Mouse (Mus musculus) hindbrain, embryonic 12.5 days (tissue): Measurements from ENCODE around the gene Olfr656. TPM values are rescaled to one million over a fixed set of nuclear protein-coding genes. Genes with fewer than 3 reads are reported as not detected.

Experiments
- polyA plus RNA-seq: library from polyadenylated mRNA; unstranded; fragments of >200 nt; fragmentation: Nextera tagmentation; extraction: Ambion mirVana; gene quantifications from 2 replicates; pipeline ENCODE4 v1.2.1, GENCODE M21; 2016

Gene Olfr656
- polyA plus RNA-seq, 1 experiment from 2014 or later = not detected

Other genes with a start within 250 kb of the Olfr656 start
- gene Trim30b, start 244.1 kb upstream of the Olfr656 start, polyA plus RNA-seq = not detected in 2 replicates
- not detected in 2 replicates for gene Trim30c, start 213.1 kb upstream of the Olfr656 start, polyA plus RNA-seq
- 0.69 and 1.3 TPM in 2 replicates for gene Trim30a, start 148.8 kb upstream of the Olfr656 start, polyA plus RNA-seq
- gene Trim30d, start 106.1 kb upstream of the Olfr656 start, polyA plus RNA-seq = 0.12 and 0.25 TPM in 2 replicates
- not detected in 2 replicates for gene Olfr651, start 63.8 kb upstream of the Olfr656 start, polyA plus RNA-seq
- gene Olfr652, start 53.1 kb upstream of the Olfr656 start, polyA plus RNA-seq = not detected in 2 replicates
- gene Olfr653, start 36.6 kb upstream of the Olfr656 start, polyA plus RNA-seq = not detected in 2 replicates
- not detected in 2 replicates for gene Olfr654, start 26.9 kb upstream of the Olfr656 start, polyA plus RNA-seq
- gene Olfr655, start 12.2 kb upstream of the Olfr656 start, polyA plus RNA-seq = not detected in 2 replicates
- gene Olfr657, start 10.8 kb downstream of the Olfr656 start, polyA plus RNA-seq = not detected in 2 replicates
- not detected in 2 replicates for gene Olfr658, start 33.4 kb downstream of the Olfr656 start, polyA plus RNA-seq
- gene Olfr659, start 52.8 kb downstream of the Olfr656 start, polyA plus RNA-seq = not detected in 2 replicates
- gene Olfr661, start 72.5 kb downstream of the Olfr656 start, polyA plus RNA-seq = not detected in 2 replicates
- not detected in 2 replicates for gene Usp17le, start 163.5 kb downstream of the Olfr656 start, polyA plus RNA-seq
- gene Usp17lb, start 228.6 kb downstream of the Olfr656 start, polyA plus RNA-seq = not detected in 2 replicates
- gene Usp17la, start 243.1 kb downstream of the Olfr656 start, polyA plus RNA-seq = not detected in 2 replicates